Mouse (Mus musculus): ENCODE results near the gene Pus10. TPM values are rescaled to one million over a fixed set of nuclear protein-coding genes. Genes with fewer than 3 reads are reported as not detected.

The Pus10 gene
- total and polyA plus RNA-seq, 3 experiments, result 43.4 to 416 (median 52.5) TPM

GRCm38 (mm10) chr11:23726441-23726840 lies 61.0 kb downstream of the Pus10 start:
- DNase-seq (ENCODE audit: low read depth, low spot score), result no peak
- Histone ChIP-seq H3K27ac (ENCODE audit: control insufficient read depth, low read depth, low read length) (no peak overlapping the region), H3K36me3 (ENCODE audit: control insufficient read depth in 1 of 2, insufficient read depth in 2 of 2, low read length in 2 of 2) (peaks cover 0 to 27% of the 10 kb centered on the region in 2 experiments; a peak in 3 of 4 replicates), H3K79me2 (ENCODE audit: control insufficient read depth, insufficient read depth, low read length, poor library complexity) (no peaks in the 10 kb centered on the region), H3K9ac (ENCODE audit: control insufficient read depth, low read depth, low read length, poor library complexity, severe bottlenecking) (no peak overlapping the region), H3K4me3 (ENCODE audit: control insufficient read depth in 1 of 2, insufficient read depth in 1 of 2, low read depth in 2 of 2, low read length in 2 of 2) (no peak overlapping the region), H3K27me3 (ENCODE audit: control insufficient read depth in 1 of 2, insufficient read depth in 2 of 2, low read length in 2 of 2) (no peaks in the 10 kb centered on the region), H3K9me3 (replicated peaks; ENCODE audit: insufficient read depth, low read length) (no peaks in the 10 kb centered on the region), H3K4me1 (ENCODE audit: control insufficient read depth in 1 of 2, insufficient read depth in 2 of 2, low read length in 2 of 2) (no peaks in the 10 kb centered on the region; a peak in 1 of 4 replicates)
- no peak for TF ChIP-seq USF2 (IDR thresholded peaks at IDR 0.05; ENCODE audit: borderline replicate concordance in 1 of 2, insufficient read depth in 1 of 2, low read depth in 1 of 2, low read length in 2 of 2)
- no peak for TF ChIP-seq E2F4 (IDR thresholded peaks at IDR 0.05; ENCODE audit: borderline replicate concordance, low read depth, low read length)
- TF ChIP-seq MEF2A (IDR thresholded peaks at IDR 0.05; ENCODE audit: extremely low read depth, insufficient replicate concordance, low read depth, low read length, poor library complexity, severe bottlenecking), result no peak
- no peak for TF ChIP-seq RAD21 (IDR thresholded peaks at IDR 0.05; ENCODE audit: low read depth, low read length)
- TF ChIP-seq GATA1 (IDR thresholded peaks at IDR 0.05; ENCODE audit: low read depth, low read length), result no peak
- TF ChIP-seq ZNF384 (IDR thresholded peaks at IDR 0.05; ENCODE audit: low read depth, low read length), result no peak
- no peak for TF ChIP-seq ZC3H11A (IDR thresholded peaks at IDR 0.05; ENCODE audit: low read depth, low read length)
- no peak for TF ChIP-seq ELF1 (IDR thresholded peaks at IDR 0.05; ENCODE audit: low read depth, low read length)
- TF ChIP-seq SIN3A (IDR thresholded peaks at IDR 0.05; ENCODE audit: low read length), result no peak

- H3K9me3 ChIP-seq (replicated peaks; ENCODE audit: insufficient read depth, low read length), result no peaks in the 10 kb centered on the region
- DNase-seq (ENCODE audit: low read depth, low spot score), result no peak
- H3K27me3 ChIP-seq (ENCODE audit: control insufficient read depth in 1 of 2, insufficient read depth in 2 of 2, low read length in 2 of 2), result no peaks in the 10 kb centered on the region
- H3K27ac ChIP-seq (ENCODE audit: control insufficient read depth, low read depth, low read length), result no peak overlapping the region
- H3K36me3 ChIP-seq (ENCODE audit: control insufficient read depth in 1 of 2, insufficient read depth in 2 of 2, low read length in 2 of 2), result peaks cover 3 to 28% of the 10 kb centered on the region in 2 experiments
- peaks cover 0 to 8% of the 10 kb centered on the region in 2 experiments; a peak in 2 of 4 replicates for H3K4me1 ChIP-seq (ENCODE audit: control insufficient read depth in 1 of 2, insufficient read depth in 2 of 2, low read length in 2 of 2)
- TF ChIP-seq USF2 (IDR thresholded peaks at IDR 0.05; ENCODE audit: borderline replicate concordance in 1 of 2, insufficient read depth in 1 of 2, low read depth in 1 of 2, low read length in 2 of 2) (no peak), GATA1 (IDR thresholded peaks at IDR 0.05; ENCODE audit: low read depth, low read length) (no peak), ZC3H11A (IDR thresholded peaks at IDR 0.05; ENCODE audit: low read depth, low read length) (no peak), E2F4 (IDR thresholded peaks at IDR 0.05; ENCODE audit: borderline replicate concordance, low read depth, low read length) (no peak), KAT2A (conservative IDR thresholded peaks at IDR 0.05; ENCODE audit: low read depth, low read length) (no peak), MAX (IDR thresholded peaks at IDR 0.05; ENCODE audit: low read length) (no peak), SMC3 (IDR thresholded peaks at IDR 0.05; ENCODE audit: low read depth, low read length) (no peak), HCFC1 (IDR thresholded peaks at IDR 0.05; ENCODE audit: low read depth, low read length) (no peak), MAFK (IDR thresholded peaks at IDR 0.05; ENCODE audit: borderline replicate concordance, low read depth, low read length) (no peak), GABPA (IDR thresholded peaks at IDR 0.05; ENCODE audit: low read depth, low read length) (no peak)
- H3K4me3 ChIP-seq (ENCODE audit: control insufficient read depth in 1 of 2, insufficient read depth in 1 of 2, low read depth in 2 of 2, low read length in 2 of 2), result no peak overlapping the region
- no peaks in the 10 kb centered on the region for H3K79me2 ChIP-seq (ENCODE audit: control insufficient read depth, insufficient read depth, low read length, poor library complexity)
- no peak overlapping the region for H3K9ac ChIP-seq (ENCODE audit: control insufficient read depth, low read depth, low read length, poor library complexity, severe bottlenecking)
Measured at GRCm38 (mm10) chr11:23728186-23728585, 62.7 kb downstream of the Pus10 start.

Measured in MEL (cell line).